Mouse (Mus musculus) erythroblast, embryonic 14.5 days (primary cell): Measurements from ENCODE around the gene Dpyd. TPM values are rescaled to one million over a fixed set of nuclear protein-coding genes. Genes with fewer than 3 reads are reported as not detected.

Experiments
- H3K27me3 ChIP-seq: 2 replicates; pipeline ENCODE4 v1.6.1; 2012; ENCODE audit warnings: inconsistent platforms; ENCODE audit not compliant: control insufficient read depth
- H3K36me3 ChIP-seq: 2 replicates; pipeline ENCODE4 v1.6.1; 2012; ENCODE audit warnings: mild to moderate bottlenecking, inconsistent platforms; ENCODE audit not compliant: control insufficient read depth
- H3K4me1 ChIP-seq: 2 replicates; pipeline ENCODE4 v1.6.1; 2012; ENCODE audit warnings: inconsistent platforms; ENCODE audit not compliant: control insufficient read depth
- H3K4me3 ChIP-seq: replicated peaks from 2 replicates; pipeline ENCODE3; 2012; ENCODE audit warnings: moderate library complexity, mild to moderate bottlenecking, inconsistent platforms
- H3K9me3 ChIP-seq: 2 replicates; pipeline ENCODE4 v1.6.1; 2012; ENCODE audit warnings: low read length, inconsistent platforms, mixed read lengths; ENCODE audit not compliant: control insufficient read depth
- GATA1 ChIP-seq: IDR thresholded peaks from 2 replicates; pipeline ENCODE4 v1.6.1; 2012; ENCODE audit warnings: low read length, inconsistent platforms, mixed read lengths
- TAL1 ChIP-seq: IDR thresholded peaks from 3 replicates; pipeline ENCODE4 v1.6.1; 2012; ENCODE audit warnings: low read length, inconsistent platforms, mixed read lengths
- polyA plus RNA-seq: library from polyadenylated mRNA; stranded (reverse); fragments of >175 nt; gene quantifications from 2 replicates; pipeline ENCODE4 v1.2.3, GENCODE M21; 2012

Dpyd gene
- polyA plus RNA-seq, 1 experiment = not detected

DNA sequence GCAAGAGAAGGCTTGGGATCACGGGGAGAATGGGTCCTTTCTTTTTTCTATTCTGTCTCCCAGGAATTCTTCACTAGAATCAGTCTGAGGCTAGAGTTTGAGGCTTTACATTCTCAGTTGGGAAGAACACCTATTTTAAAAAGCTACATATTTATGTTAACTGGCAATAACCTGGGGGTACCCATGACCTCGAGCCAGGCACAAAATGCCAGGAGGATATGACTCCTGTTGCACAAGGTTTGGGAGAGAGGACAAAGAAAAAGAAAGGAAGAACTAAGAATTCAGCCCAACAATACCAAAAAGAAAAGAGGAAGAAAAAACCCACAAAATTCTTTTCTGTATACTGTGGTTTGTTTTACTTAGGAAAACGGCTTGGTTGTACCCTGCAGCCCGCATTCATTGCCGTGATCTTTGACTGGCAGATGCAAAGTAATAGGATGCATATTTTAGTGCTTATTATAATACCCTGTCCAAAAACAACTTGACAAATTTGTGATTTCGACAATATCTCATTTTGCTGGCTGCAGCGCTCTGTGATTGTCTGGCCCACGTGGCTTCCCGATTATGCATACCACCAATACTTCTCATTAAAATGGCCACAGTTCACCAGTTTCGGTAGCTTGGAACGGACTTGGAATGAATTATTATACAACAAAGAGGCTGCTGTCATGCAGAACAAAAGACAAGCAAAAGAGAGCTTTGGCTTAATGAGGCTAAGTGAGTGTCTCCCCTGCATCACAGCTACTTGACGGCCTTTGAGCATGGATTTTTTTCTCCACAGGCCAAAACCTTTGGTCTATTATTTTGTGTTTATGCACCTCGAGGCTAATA, 799.8 kb downstream of the Dpyd start:
- Histone ChIP-seq H3K9me3 (peaks cover 4% of the 10 kb centered on the region), H3K4me1 (no peaks in the 10 kb centered on the region), H3K36me3 (no peaks in the 10 kb centered on the region), H3K4me3 (no peak overlapping the region), H3K27me3 (no peaks in the 10 kb centered on the region)
- TF ChIP-seq GATA1 (no peak), TAL1 (no peak)

DNA sequence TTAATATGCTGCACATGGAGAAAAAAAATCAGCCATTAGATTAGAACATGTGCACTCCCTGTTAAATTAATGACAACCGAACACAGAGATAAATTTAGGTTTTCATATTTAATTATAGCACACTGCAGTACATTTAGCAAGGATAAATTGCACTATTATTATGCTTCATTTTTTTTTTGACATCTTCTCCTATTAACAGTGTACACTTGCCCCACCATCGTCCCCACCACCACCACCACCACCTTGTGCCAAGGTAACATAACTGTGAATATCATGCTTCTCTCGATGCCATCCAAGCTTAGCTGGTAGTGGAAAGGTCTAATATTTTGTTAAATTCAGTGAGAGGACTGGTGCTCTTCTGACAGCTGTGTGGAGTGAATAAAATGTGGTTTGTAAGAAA, 800.5 kb downstream of the Dpyd start:
- no peaks in the 10 kb centered on the region for H3K27me3 ChIP-seq
- no peaks in the 10 kb centered on the region for H3K36me3 ChIP-seq
- TF ChIP-seq GATA1 = no peak
- no peak for TF ChIP-seq TAL1
- H3K9me3 ChIP-seq = peaks cover 4% of the 10 kb centered on the region
- no peak overlapping the region for H3K4me3 ChIP-seq
- no peaks in the 10 kb centered on the region for H3K4me1 ChIP-seq

GRCm38 (mm10) chr3:119368931-119369330, 807.0 kb downstream of the Dpyd start:
- no peaks in the 10 kb centered on the region for H3K4me1 ChIP-seq
- H3K4me3 ChIP-seq = no peak overlapping the region
- TF ChIP-seq TAL1 (no peak), GATA1 (no peak)
- peaks cover 12% of the 10 kb centered on the region for H3K9me3 ChIP-seq
- H3K36me3 ChIP-seq = no peaks in the 10 kb centered on the region
- no peaks in the 10 kb centered on the region for H3K27me3 ChIP-seq

DNA sequence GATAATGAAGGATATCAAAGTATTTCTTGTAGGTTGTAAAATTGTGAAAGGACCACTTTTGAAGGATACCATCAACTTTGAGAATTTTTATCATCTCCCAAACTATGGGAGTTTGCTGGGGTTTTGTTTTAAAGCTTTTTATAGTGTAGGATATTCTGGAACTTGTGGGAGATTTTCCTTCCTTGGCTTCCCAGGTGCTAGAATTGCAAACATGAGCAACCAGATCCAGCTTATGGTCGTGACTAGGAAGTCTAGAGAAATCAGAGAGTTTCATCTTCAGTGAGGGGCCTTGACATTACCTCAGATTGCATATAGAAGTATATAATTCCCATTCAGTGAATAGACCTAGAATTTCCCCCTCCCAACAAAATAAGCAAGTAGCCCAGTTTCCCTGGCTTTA, 819.2 kb downstream of the Dpyd start:
- Histone ChIP-seq H3K4me3 (no peak overlapping the region), H3K27me3 (no peaks in the 10 kb centered on the region), H3K36me3 (no peaks in the 10 kb centered on the region), H3K4me1 (no peaks in the 10 kb centered on the region), H3K9me3 (peaks cover 15% of the 10 kb centered on the region)
- TF ChIP-seq GATA1 (no peak), TAL1 (no peak)

GRCm38 (mm10) chr3:119382395-119382794, 820.5 kb downstream of the Dpyd start:
- Histone ChIP-seq H3K27me3 (no peaks in the 10 kb centered on the region), H3K36me3 (no peaks in the 10 kb centered on the region), H3K9me3 (peaks cover 14% of the 10 kb centered on the region), H3K4me1 (no peaks in the 10 kb centered on the region), H3K4me3 (no peak overlapping the region)
- TF ChIP-seq TAL1 (no peak), GATA1 (no peak)

- no peak overlapping the region for H3K4me3 ChIP-seq
- no peaks in the 10 kb centered on the region for H3K36me3 ChIP-seq
- H3K9me3 ChIP-seq = peaks cover 20% of the 10 kb centered on the region
- no peaks in the 10 kb centered on the region for H3K4me1 ChIP-seq
- TF ChIP-seq GATA1 = no peak
- TF ChIP-seq TAL1 = no peak
- H3K27me3 ChIP-seq = no peaks in the 10 kb centered on the region
Observed at GRCm38 (mm10) chr3:119387332-119388105, 825.6 kb downstream of the Dpyd start.

GRCm38 (mm10) chr3:119397205-119397604, 835.3 kb downstream of the Dpyd start:
- Histone ChIP-seq H3K9me3 (peaks cover 4% of the 10 kb centered on the region; the same call in 1 of the 2 replicates), H3K4me1 (no peaks in the 10 kb centered on the region), H3K36me3 (no peaks in the 10 kb centered on the region), H3K4me3 (no peak overlapping the region), H3K27me3 (no peaks in the 10 kb centered on the region)
- TF ChIP-seq GATA1 = no peak
- no peak for TF ChIP-seq TAL1

DNA sequence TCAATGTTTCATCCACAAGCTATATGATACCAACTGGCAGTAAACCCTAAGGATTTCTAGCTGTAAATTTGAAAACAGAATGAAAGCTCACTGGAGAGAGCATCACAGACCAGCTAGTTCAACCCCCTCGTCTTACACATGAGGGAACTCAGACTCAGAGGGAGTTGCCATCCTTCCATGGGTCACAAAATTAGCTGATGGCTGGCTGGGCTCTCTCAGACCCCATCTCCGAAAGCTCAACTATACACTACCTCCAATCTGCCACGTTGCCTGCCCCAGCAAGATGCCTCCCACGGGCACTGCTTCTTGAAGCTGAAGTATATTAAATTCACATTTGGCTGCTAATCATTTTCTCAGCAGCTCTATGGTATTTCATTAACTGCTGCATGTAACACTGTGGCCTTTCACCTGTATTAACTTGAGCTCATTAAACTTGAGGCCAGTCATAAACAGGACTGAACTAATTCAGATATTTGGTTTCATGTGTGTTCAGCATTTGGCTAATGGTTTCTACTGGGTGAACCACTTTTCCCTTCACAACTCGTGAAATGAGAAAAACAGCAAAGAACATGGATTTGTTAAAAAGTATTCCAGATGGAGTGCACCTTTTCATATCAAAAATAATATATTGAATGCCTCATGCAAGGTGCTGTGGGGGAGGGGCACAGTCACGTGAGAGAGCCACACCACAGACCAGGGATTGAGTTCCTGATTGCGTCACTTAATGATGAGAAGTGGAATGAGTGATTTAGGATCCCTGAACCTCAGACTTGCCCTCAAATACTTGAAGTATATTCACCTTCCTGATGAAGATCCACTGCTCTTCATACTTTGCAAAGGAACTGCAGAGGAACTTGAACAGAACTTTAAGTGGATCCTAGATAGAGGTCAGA, 841.2 kb downstream of the Dpyd start:
- Histone ChIP-seq H3K9me3 (peaks cover 2% of the 10 kb centered on the region; the same call in 1 of the 2 replicates), H3K4me1 (no peaks in the 10 kb centered on the region), H3K27me3 (no peaks in the 10 kb centered on the region), H3K36me3 (no peaks in the 10 kb centered on the region), H3K4me3 (no peak overlapping the region)
- TF ChIP-seq TAL1 = no peak
- no peak for TF ChIP-seq GATA1
